Comparison of ENCODE assay signal across 22 mouse cellular contexts in genomic region chr3:123348080-123348802, GRCm38 (mm10). TPM values are rescaled to one million over a fixed set of nuclear protein-coding genes. Genes with fewer than 3 reads are reported as not detected.
A peak's percentile ranks its signal among the peaks of the same experiment; 100 is the strongest.
DNase-seq lines count a peak whose midpoint lies in the region; ATAC-seq and TF ChIP-seq lines count a peak whose summit lies in the region.
"Had no signal": no experiment of that assay in that cellular context is flagged by ENCODE, and none has a peak within 500 bp of the region (broad histone marks: within the 10 kb centered on the region; RNA-seq: fewer than 3 reads in every experiment).

No protein-coding gene starts in this region.

- ATAC-seq in forebrain, embryonic 15.5 days (replicated peaks), result peak; percentile 70
- ATAC-seq in forebrain, embryonic 12.5 days (ENCODE audit: low FRiP score), result no peak
- ATAC-seq in midbrain, postnatal 0 days (ENCODE audit: low FRiP score), result no peak
- ATAC-seq: hindbrain, postnatal 0 days; liver, postnatal 0 days; midbrain, embryonic 15.5 days had no signal

- 77% methylated on average over 12 of the region's 12 CpGs for WGBS in forebrain, embryonic 15.5 days
- 90% methylated on average over 12 of the region's 12 CpGs for whole genome bisulfite sequencing in forebrain, embryonic 12.5 days
- 61% methylated on average over 12 of the region's 12 CpGs for WGBS in bone marrow, adult 2 months
- WGBS in midbrain, postnatal 0 days, result 93% methylated on average over 12 of the region's 12 CpGs

- peak; percentile 49 for DNase-seq in layer of hippocampus, adult 9-11 months
- no peak for DNase-seq in layer of hippocampus, postnatal 25 days (ENCODE audit: extremely low spot score in 1 of 2, low spot score in 1 of 2)
- DNase-seq in frontal cortex, postnatal 36 days (ENCODE audit: low spot score in 2 of 2), result peak; percentile 13 to 51
- DNase-seq in urinary bladder, postnatal 10 days (ENCODE audit: low spot score), result no peak
- no peak for DNase-seq in midbrain, postnatal 0 days (ENCODE audit: low spot score)
- DNase-seq: adrenal gland, postnatal 36 days; cerebellum, adult 9-10 months; gastrocnemius, postnatal 36 days; kidney, adult 11 months; liver, postnatal 0 days; thymus, postnatal 25 days had no signal

- H3K36me3 ChIP-seq in forebrain, embryonic 15.5 days, result no peaks in the 10 kb centered on the region
- no peaks in the 10 kb centered on the region for H3K36me3 ChIP-seq in forebrain, embryonic 12.5 days (replicated peaks)
- no peaks in the 10 kb centered on the region for H3K36me3 ChIP-seq in midbrain, postnatal 0 days (ENCODE audit: insufficient read depth, low read length)
- H3K36me3 ChIP-seq: hindbrain, embryonic 10.5 days; limb, embryonic 10.5 days; midbrain, embryonic 15.5 days; neural tube, embryonic 15.5 days had no signal

- H3K9ac ChIP-seq in forebrain, embryonic 15.5 days (replicated peaks), result no peak overlapping the region
- H3K9ac ChIP-seq in forebrain, embryonic 12.5 days, result no peak overlapping the region
- no peak overlapping the region for H3K9ac ChIP-seq in midbrain, postnatal 0 days (replicated peaks; ENCODE audit: low read length, poor library complexity, severe bottlenecking)
- H3K9ac ChIP-seq: liver, postnatal 0 days; midbrain, embryonic 15.5 days; neural tube, embryonic 15.5 days had no signal

- H3K9me3 ChIP-seq in forebrain, embryonic 15.5 days, result no peaks in the 10 kb centered on the region
- no peaks in the 10 kb centered on the region for H3K9me3 ChIP-seq in forebrain, embryonic 12.5 days
- H3K9me3 ChIP-seq in midbrain, postnatal 0 days (ENCODE audit: low read length), result no peaks in the 10 kb centered on the region
- H3K9me3 ChIP-seq: embryonic facial prominence, embryonic 10.5 days; hindbrain, embryonic 10.5 days; limb, embryonic 10.5 days; megakaryocyte, embryonic 14.5 days; midbrain, embryonic 15.5 days; neural tube, embryonic 15.5 days had no signal

- H3K4me3 ChIP-seq in forebrain, embryonic 15.5 days, result no peak overlapping the region
- H3K4me3 ChIP-seq in forebrain, embryonic 12.5 days (replicated peaks), result no peak overlapping the region
- no peak overlapping the region for H3K4me3 ChIP-seq in bone marrow, adult 2 months (replicated peaks; ENCODE audit: control insufficient read depth, low read depth, low read length)
- no peak overlapping the region for H3K4me3 ChIP-seq in midbrain, postnatal 0 days (ENCODE audit: low read depth, low read length)
- H3K4me3 ChIP-seq: embryonic facial prominence, embryonic 10.5 days; hindbrain, embryonic 10.5 days; limb, embryonic 10.5 days; megakaryocyte, embryonic 14.5 days; midbrain, embryonic 15.5 days; neural tube, embryonic 15.5 days had no signal

- no peak overlapping the region for H3K4me2 ChIP-seq in forebrain, embryonic 15.5 days (replicated peaks)
- no peak overlapping the region for H3K4me2 ChIP-seq in forebrain, embryonic 12.5 days
- H3K4me2 ChIP-seq in midbrain, postnatal 0 days (ENCODE audit: low read depth, low read length, poor library complexity, severe bottlenecking), result no peak overlapping the region
- H3K4me2 ChIP-seq: midbrain, embryonic 15.5 days; neural tube, embryonic 15.5 days had no signal

- no peak overlapping the region for H3K27ac ChIP-seq in forebrain, embryonic 15.5 days (replicated peaks)
- no peak overlapping the region for H3K27ac ChIP-seq in forebrain, embryonic 12.5 days
- H3K27ac ChIP-seq in bone marrow, adult 2 months (ENCODE audit: control insufficient read depth, insufficient read depth, low read depth, low read length, poor library complexity), result peak overlapping the region; percentile 24; the same call in 1 of the 2 replicates
- H3K27ac ChIP-seq in midbrain, postnatal 0 days (ENCODE audit: low read depth, low read length), result no peak overlapping the region
- H3K27ac ChIP-seq: embryonic facial prominence, embryonic 10.5 days; hindbrain, embryonic 10.5 days; hindbrain, postnatal 0 days; kidney, postnatal 0 days; limb, embryonic 10.5 days; midbrain, embryonic 15.5 days; neural tube, embryonic 15.5 days had no signal

- TF ChIP-seq CTCF in bone marrow, adult 2 months (IDR thresholded peaks at IDR 0.05; ENCODE audit: control insufficient read depth, insufficient read depth, low read length), result no peak
- no peak for TF ChIP-seq CTCF in midbrain, postnatal 0 days (IDR thresholded peaks at IDR 0.05)

- H3K4me1 ChIP-seq in forebrain, embryonic 15.5 days, result no peaks in the 10 kb centered on the region
- H3K4me1 ChIP-seq in forebrain, embryonic 12.5 days, result no peaks in the 10 kb centered on the region
- H3K4me1 ChIP-seq in bone marrow, adult 2 months (ENCODE audit: control insufficient read depth, insufficient read depth, low read length), result no peaks in the 10 kb centered on the region; the same call in none of the 2 replicates
- H3K4me1 ChIP-seq in midbrain, postnatal 0 days (ENCODE audit: insufficient read depth, low read length), result no peaks in the 10 kb centered on the region
- H3K4me1 ChIP-seq: embryonic facial prominence, embryonic 10.5 days; hindbrain, embryonic 10.5 days; megakaryocyte, embryonic 14.5 days; midbrain, embryonic 15.5 days; neural tube, embryonic 15.5 days had no signal

- no peak for TF ChIP-seq POLR2A in bone marrow, adult 2 months (IDR thresholded peaks at IDR 0.05; ENCODE audit: borderline replicate concordance, control insufficient read depth, low read depth, low read length)

- no peaks in the 10 kb centered on the region for H3K27me3 ChIP-seq in forebrain, embryonic 15.5 days
- no peaks in the 10 kb centered on the region for H3K27me3 ChIP-seq in forebrain, embryonic 12.5 days
- H3K27me3 ChIP-seq in midbrain, postnatal 0 days (ENCODE audit: insufficient read depth, low read length), result no peaks in the 10 kb centered on the region
- H3K27me3 ChIP-seq: megakaryocyte, embryonic 14.5 days; midbrain, embryonic 15.5 days; neural tube, embryonic 15.5 days had no signal

RNA-seq across cellular contexts. Expression of gene Mettl14, which starts 37.7 kb away (rescaled TPM):
- 28.3 and 30.3 TPM in 2 replicates for polyA plus RNA-seq in forebrain, embryonic 15.5 days (2015; fragmentation: Nextera tagmentation; extraction: Ambion mirVana)
- polyA plus RNA-seq in forebrain, embryonic 12.5 days (2016; fragmentation: Nextera tagmentation; extraction: Ambion mirVana), result 38.1 and 40.7 TPM in 2 replicates
- 10 to 100 TPM; 14.0 to 15.4 TPM for total RNA-seq in layer of hippocampus, postnatal 25 days (2021)
- polyA plus RNA-seq in bone marrow, adult 2 months (2011; ENCODE audit: insufficient read depth, insufficient read length, low replicate concordance, missing spikeins), result 10.8 and 11.3 TPM in 2 replicates
- 3.8 and 7.5 TPM in 2 replicates for total RNA-seq in midbrain, postnatal 0 days (2014; rRNA removed)
- polyA plus RNA-seq in midbrain, postnatal 0 days (2015; fragmentation: Nextera tagmentation; extraction: Ambion mirVana), result 14.1 and 14.4 TPM in 2 replicates

Comparison
In these comparisons a context has a peak if more than half of its experiments do, and no peak if none do; other contexts are left out.
1. DNase-seq: peak in layer of hippocampus, adult 9-11 months (single experiment) and frontal cortex, postnatal 36 days (2 of 2); none in layer of hippocampus, postnatal 25 days (0 of 2), urinary bladder, postnatal 10 days (single experiment) and midbrain, postnatal 0 days (single experiment).